Mouse (Mus musculus) liver (tissue): ENCODE results near the gene Pm20d1.

Experiments
- DNase-seq: peaks from one replicate; pipeline ENCODE4 v3.0.0-alpha.2; 2020; ENCODE audit warnings: mixed read lengths

The Pm20d1 gene

GRCm38 (mm10) chr1:131797202-131797909 is at the start of gene Pm20d1:
Pm20d1 (plus strand) TSS chr1:131797381.
- peak; percentile 47 for DNase-seq

DNA sequence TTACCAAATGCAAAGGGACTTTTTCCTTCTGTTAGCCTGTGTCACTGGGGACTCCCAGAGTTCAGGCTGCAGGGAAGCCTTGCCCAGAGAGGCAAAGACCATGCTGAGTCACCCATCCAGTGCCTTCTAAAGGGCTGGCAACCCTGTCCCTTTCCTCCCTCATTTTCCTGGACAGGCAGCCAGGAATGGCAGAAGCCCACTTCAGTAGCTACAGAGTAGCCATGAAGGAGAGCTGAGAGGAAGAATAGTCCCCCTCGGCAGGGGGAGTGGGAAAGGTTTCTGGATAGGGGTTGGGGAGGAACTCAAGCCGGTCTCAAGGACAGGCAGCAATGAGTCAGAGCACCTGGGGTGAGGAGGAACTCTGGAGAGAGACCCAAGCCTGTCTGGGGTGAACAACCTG is 49.4 kb upstream of the Pm20d1 start:
- no peak for DNase-seq

DNA sequence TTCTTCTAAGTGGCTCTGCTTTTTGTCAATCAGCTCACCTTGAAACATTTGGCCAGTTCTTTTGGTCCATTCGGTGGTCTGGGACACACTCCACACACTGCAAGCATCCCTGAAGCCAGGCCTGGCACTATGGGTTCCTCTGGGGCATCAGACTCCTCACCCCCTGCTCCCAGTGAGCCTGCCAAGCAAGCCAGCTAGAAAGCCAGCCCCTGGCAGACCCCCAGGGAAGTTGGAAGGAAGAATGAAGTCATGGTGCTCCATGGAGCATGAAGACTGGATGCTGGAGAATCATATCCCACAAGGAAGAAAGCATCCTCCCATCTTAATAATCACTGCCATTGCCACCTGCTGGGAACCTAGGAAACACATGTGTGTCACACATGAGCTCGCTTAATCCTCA is 48.5 kb upstream of the Pm20d1 start:
- DNase-seq: no peak

- DNase-seq: no peak
Measured at GRCm38 (mm10) chr1:131749706-131750545, 47.3 kb upstream of the Pm20d1 start.

GRCm38 (mm10) chr1:131751181-131751890 is 45.8 kb upstream of the Pm20d1 start:
- no peak for DNase-seq

DNA sequence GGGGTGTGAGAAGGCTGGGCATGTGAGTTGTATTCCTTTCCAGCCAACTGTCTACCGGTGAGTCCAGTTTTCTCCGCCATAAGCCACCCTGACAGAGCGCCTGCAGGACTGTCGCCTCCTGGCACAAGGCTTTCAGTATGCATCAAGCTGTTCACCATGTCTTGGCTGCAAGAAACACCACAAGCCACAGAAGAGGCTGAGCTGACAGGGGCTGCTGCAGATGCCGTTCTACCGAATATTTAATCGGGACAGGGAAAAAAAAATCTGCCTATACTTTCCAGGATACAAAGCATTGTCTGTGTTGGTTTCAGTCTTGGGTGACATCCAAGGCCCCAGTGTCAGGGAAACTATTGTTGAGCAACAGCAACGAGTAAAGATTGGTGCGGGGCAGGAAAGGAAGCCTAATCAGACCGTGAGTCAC is 45.3 kb upstream of the Pm20d1 start:
- DNase-seq: no peak

- no peak for DNase-seq
Measured at GRCm38 (mm10) chr1:131754212-131754829, 42.9 kb upstream of the Pm20d1 start.

GRCm38 (mm10) chr1:131754916-131755315 is 42.3 kb upstream of the Pm20d1 start:
- no peak for DNase-seq

DNA sequence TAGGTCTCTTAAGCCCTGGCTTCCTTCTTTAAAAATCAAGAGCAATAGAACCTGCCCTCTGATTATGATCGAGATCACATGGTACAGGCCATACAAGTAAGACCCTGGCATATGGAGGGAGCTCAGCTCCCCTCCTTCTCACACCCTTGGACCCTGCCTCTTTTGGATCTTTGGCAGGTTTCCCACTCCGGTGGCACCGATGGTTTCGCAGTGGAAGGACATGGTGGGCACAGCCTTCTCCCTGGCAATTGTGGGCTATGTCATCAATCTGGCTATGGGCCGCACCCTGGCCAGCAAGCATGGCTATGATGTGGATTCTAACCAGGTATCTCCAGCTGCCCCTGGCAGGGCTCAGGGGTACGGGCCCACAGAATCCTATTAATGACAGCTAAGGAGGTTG is 40.0 kb upstream of the Pm20d1 start:
- no peak for DNase-seq

DNA sequence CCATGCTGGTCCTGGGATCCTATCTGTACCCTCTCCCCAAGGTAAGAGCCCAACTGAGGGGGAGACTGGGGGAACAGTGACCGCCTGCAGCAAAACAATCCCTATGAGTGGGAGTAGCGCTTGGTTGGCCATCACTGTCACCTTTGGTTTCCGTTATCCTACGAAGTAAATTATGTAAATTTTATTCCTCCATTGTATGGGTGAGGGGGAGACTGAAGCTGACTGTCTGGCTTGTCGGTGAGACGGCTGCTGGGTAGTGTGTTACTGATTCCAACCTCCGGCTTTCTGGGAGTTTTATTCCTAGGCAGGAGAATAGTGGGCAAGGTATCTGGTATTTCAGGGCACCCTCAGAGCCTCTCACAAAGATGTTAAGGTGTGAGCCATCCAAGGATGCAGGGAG is 38.4 kb upstream of the Pm20d1 start:
- no peak for DNase-seq

DNA sequence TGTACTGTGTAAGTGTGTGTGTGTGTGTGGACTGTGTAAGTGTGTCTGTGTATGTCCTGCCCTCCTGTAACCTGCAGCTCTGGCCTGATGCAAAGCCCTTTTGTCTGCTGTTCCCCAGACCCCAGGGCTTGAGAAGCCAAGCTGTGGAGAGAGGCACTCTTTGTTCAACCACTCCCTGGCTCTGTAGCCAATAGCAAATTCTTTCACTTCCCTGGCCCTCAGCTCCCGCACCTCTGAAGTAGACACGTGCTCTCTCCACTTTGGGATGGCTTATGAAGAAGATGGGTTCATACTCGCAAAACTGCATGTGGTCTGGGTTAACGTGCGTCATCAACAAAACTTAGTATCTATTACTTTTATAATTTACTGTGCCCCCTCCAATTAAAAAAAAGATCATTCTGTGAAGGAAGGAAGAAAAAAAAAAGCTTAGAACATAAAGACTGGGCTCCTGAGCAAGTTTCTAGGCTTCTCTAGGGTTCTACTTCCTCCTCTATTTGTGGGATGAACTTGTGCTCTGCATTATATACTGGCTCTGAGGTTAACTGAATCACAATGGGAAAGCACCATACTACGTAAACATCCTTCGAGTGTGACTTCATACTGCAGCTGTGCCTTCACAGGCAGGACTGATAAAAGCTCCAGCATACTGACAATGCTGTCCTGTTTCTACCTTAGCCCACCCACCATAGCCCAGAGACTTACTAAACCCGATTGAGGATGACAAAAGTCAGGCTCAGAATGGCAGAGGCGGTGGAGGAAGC is 37.3 kb upstream of the Pm20d1 start:
- DNase-seq: no peak

DNA sequence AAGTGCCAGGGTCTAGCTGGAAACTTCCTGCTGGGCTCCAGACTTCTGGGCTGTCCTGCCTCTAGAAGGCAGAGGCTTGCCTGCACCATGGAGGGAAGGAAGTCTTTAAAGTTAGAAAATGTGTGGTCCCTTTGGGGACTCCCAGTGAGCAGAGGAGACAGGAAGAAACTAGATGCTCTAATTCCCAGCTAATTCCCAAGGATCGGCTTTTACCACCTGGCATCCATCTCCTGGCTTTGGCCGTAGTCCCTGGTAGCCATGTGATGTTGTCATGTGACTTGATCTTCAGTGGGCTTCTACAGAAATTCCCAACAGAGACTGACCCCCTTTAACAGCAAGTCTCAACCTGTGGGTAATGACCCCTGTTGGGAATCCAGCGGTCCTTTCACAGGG is 36.8 kb upstream of the Pm20d1 start:
- no peak for DNase-seq

DNA sequence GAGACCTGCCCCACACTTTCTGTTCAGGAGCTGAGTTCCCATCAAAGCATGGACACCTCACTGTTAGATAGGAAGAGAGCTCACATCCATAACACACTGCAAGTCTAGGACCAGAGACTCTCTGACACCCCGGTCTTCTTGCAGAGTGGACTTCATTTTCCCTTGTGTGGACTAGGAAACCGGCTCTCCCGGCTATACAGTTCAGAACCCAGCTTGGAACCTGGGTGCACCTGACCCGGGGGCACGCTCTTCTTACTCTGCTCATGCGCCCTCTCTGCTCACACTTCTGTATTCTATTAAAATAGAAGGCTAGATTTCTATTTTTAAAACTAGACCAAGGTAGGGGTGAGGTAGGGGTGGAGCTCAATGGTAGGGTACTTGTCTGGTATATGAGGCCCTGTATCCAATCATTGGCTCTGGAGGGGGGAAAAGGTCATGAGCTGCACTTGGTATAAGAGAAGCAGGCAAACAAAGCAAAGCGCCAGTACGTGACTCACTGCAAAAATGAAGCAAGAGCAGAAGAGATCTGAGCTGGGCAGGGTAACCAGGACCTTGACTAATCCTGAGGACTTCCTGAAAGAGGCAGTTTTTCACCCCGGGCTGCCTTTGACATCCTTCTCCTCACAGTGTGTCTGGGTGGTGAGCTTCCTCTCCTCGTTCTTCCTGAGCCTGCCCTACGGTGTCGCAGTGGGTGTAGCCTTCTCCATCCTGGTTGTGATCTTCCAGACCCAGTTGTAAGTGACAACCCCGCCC is 35.9 kb upstream of the Pm20d1 start:
- no peak for DNase-seq

DNA sequence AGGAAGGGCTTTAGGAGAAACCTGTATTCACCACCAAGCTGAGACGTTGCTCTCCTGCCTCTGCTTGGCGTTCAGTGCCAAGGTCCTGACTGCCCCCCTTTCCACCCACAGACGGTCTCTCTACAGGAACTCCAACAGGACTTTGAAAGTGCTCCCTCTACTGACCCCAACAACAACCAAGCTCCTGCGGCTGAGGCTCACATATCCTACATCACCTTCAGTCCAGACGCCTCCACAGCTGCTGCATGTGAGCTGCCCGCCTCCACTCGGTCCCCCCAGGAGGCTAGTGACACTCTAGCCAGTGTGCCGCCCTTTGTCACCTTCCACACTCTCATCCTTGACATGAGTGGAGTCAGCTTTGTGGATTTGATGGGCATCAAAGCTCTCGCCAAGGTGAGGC is 33.5 kb upstream of the Pm20d1 start:
- DNase-seq: no peak

DNA sequence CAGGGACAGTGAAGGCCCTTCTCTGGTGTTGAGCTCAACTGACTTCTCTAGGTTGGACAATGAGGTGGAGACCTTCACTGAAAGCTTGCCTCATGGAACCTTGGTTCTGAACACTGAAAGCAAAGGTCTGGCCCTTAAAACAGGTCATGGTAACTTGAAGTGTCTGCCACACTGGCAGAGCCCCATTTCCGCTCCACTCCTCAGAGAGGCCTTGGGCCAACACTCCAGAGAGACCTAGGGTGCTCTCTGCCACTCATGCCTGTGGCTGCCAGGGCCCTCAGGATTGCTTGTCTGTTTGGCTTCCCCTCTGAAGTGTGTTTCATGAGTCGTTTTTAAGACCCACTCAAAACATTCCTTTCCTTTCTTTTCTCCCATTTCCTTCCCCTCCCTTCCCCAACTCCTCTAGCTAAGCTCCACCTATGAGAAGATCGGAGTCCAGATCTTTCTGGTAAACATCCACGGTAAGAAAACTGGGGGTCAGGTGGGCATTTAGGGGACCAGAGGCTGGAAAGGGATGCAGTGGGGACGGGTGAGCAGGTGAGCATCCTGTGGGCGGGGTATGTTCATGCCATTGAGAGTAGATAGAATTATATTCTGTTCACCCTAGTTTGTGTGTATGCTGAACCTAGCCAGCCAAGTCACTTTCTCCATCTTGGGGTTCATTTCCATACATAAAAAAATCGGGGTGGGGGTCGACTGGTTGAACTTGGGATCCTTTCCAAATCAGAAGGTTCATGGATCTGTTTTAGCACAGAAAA is 32.4 kb upstream of the Pm20d1 start:
- no peak for DNase-seq

- peak; percentile 67 for DNase-seq
Measured at GRCm38 (mm10) chr1:131765357-131766001, 31.7 kb upstream of the Pm20d1 start.

GRCm38 (mm10) chr1:131769296-131769695 is 27.9 kb upstream of the Pm20d1 start:
- DNase-seq: no peak

- no peak for DNase-seq
Measured at GRCm38 (mm10) chr1:131770656-131771055, 26.5 kb upstream of the Pm20d1 start.

DNA sequence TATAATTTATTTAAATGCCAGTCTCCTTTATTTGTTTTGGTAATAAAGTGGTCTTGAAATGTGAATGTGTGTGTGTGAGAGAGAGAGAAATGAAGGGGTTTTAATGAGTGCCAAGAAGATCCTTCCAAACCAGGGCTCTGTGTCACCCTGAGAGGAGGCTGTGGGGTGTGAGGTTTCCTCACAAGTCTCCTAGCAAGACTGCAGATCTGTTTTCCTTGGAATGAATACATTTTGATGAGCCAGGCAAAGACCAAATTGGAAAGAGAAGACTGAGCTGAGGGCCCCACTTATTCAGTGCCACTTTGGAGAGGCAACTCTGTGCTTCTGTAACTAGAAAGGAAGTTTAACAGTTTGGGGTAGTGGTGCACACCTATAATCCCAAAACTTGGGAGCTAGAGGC is 25.7 kb upstream of the Pm20d1 start:
- DNase-seq: no peak

GRCm38 (mm10) chr1:131794591-131794990 is 2.6 kb upstream of the Pm20d1 start:
- no peak for DNase-seq
